In the genomic region with DNA sequence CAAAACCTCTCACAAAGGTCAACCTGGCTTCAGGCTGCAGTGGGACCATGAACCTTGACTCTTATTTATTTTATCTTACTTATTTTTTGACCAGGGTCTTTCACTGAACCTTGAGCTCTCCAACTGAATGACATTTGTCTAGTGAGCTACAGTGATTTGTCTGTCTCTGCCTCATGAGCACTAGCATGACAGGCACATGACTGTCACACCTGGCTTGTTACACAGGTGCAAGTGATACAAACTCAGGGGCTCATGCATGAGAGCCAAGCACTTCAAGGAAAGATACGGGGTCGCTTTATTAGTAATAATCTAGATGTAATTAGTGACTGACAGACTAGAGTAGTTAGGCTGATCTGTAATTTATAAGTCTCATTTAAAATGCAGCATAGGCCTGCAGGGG, we compare ENCODE assay signal across 25 mouse cellular contexts. TPM values are rescaled to one million over a fixed set of nuclear protein-coding genes. Genes with fewer than 3 reads are reported as not detected.
A peak's percentile ranks its signal among the peaks of the same experiment; 100 is the strongest.
DNase-seq lines count a peak whose midpoint lies in the region; ATAC-seq and TF ChIP-seq lines count a peak whose summit lies in the region.
"Had no signal": no experiment of that assay in that cellular context is flagged by ENCODE, and none has a peak within 500 bp of the region (broad histone marks: within the 10 kb centered on the region; RNA-seq: fewer than 3 reads in every experiment).

No protein-coding gene starts in this region.

- no peak overlapping the region for H3K9ac ChIP-seq in CH12.LX (ENCODE audit: insufficient read depth, low read depth)

- H3K36me3 ChIP-seq in CH12.LX (replicated peaks in 1 of 2; ENCODE audit: control insufficient read depth in 1 of 2, insufficient read depth in 1 of 2, low read length in 1 of 2), result no peaks in the 10 kb centered on the region
- H3K36me3 ChIP-seq in splenic B cell, adult 2 months (ENCODE audit: control insufficient read depth, insufficient read depth, low read length, poor library complexity, severe bottlenecking), result no peaks in the 10 kb centered on the region
- H3K36me3 ChIP-seq: G1E had no signal

- H3K27me3 ChIP-seq in CH12.LX (replicated peaks), result no peaks in the 10 kb centered on the region
- H3K27me3 ChIP-seq in splenic B cell, adult 2 months (ENCODE audit: control insufficient read depth, insufficient read depth, low read length, poor library complexity, severe bottlenecking), result no peaks in the 10 kb centered on the region
- H3K27me3 ChIP-seq: Patski had no signal

- H3K4me1 ChIP-seq in CH12.LX (ENCODE audit: control insufficient read depth in 1 of 2, insufficient read depth in 2 of 2), result peaks cover 3 to 11% of the 10 kb centered on the region in 2 experiments; a peak in 3 of 4 replicates

- in situ Hi-C loops in CH12.LX (cut with MboI; ENCODE audit: low pct_ligation_motif_present, low pct_unique_long_range_greater_than_20kb, low sequenced_read_pairs), result no loop called here

- H3K9me3 ChIP-seq in CH12.LX (replicated peaks; ENCODE audit: low read length), result peaks cover 4% of the 10 kb centered on the region
- H3K9me3 ChIP-seq: G1E had no signal

- H3K4me3 ChIP-seq in CH12.LX (replicated peaks in 1 of 3; ENCODE audit: low read depth in 2 of 3, low read length in 2 of 3, poor library complexity in 1 of 3), result no peak overlapping the region

- TF ChIP-seq CTCF in CH12.LX (conservative IDR thresholded peaks at IDR 0.05 in 1 of 2, IDR thresholded peaks at IDR 0.05 in 1 of 2; ENCODE audit: low read depth in 2 of 2, low read length in 2 of 2), result no peak

- dilution Hi-C loops in CH12.LX (cut with MboI; ENCODE audit: extremely low pct_ligation_motif_present, extremely low pct_unique_long_range_greater_than_20kb, low sequenced_read_pairs), result no loop called here

- no peaks in the 10 kb centered on the region for H3K79me2 ChIP-seq in CH12.LX (replicated peaks; ENCODE audit: control insufficient read depth, extremely low read depth, insufficient read depth, poor library complexity, severe bottlenecking)

- DNase-seq in A20 (ENCODE audit: low read depth, low spot score), result peak; percentile 51
- no peak for DNase-seq in CH12.LX (ENCODE audit: extremely low read depth)
- peak; percentile 63 for DNase-seq in splenic B cell, adult 2 months (ENCODE audit: low read depth, low spot score)
- DNase-seq in gastrocnemius, postnatal 10 days, result no peak
- DNase-seq in adrenal gland, postnatal 25 days, result no peak
- DNase-seq in heart, adult 18-20 months, result no peak
- no peak for DNase-seq in left cerebral cortex, adult 8-10 months (ENCODE audit: low spot score in 2 of 2)
- DNase-seq: adrenal gland, adult 2 months; adrenal gland, adult 8-10 months; adrenal gland, postnatal 10 days; adrenal gland, postnatal 14 days; adrenal gland, postnatal 36 days; B cell, adult 2 months; cerebellum, adult 11 months; cerebellum, adult 11-12 months; cerebellum, adult 18-20 months; cerebellum, adult 2 months; cerebellum, adult 8-10 months had no signal

- ATAC-seq in neutrophil, adult 5-6 weeks (ENCODE audit: extremely low read depth, insufficient number of reproducible peaks, low FRiP score, poor library complexity, severe bottlenecking), result 0 out of 2 replicates have a peak, but pooled peaks have one; percentile 9
- ATAC-seq: activated CD4-positive, CD25-positive, alpha-beta regulatory T cell, adult 4 months; CD4-positive, CD25-positive, alpha-beta regulatory T cell, adult 4 months; Patski had no signal

- TF ChIP-seq POLR2A in CH12.LX (IDR thresholded peaks at IDR 0.05; ENCODE audit: low read depth, low read length), result no peak

- no peak overlapping the region for H3K4me2 ChIP-seq in CH12.LX (ENCODE audit: insufficient read depth, low read depth, poor library complexity, severe bottlenecking)

- H3K27ac ChIP-seq in CH12.LX (ENCODE audit: insufficient read depth, low read depth), result no peak overlapping the region

- no peak for TF ChIP-seq EP300 in CH12.LX (IDR thresholded peaks at IDR 0.05; ENCODE audit: low read length)

- TF ChIP-seq RAD21 in CH12.LX (IDR thresholded peaks at IDR 0.05; ENCODE audit: low read depth, low read length), result no peak

TF ChIP-seq in CH12.LX, 34 proteins besides CTCF, POLR2A, EP300 and RAD21:
- 0 out of 2 replicates have a peak, but pooled peaks have one; percentile 30 for TF ChIP-seq BHLHE40 (IDR thresholded peaks at IDR 0.05; ENCODE audit: low read depth, low read length)
- no peak for TF ChIP-seq UBTF (IDR thresholded peaks at IDR 0.05; ENCODE audit: low read depth, low read length)

RNA-seq across cellular contexts. Expression of a gene that starts 16.0 kb away (rescaled TPM):
- total RNA-seq in CH12.LX (2012; rRNA removed) (13.1 and 13.3 TPM in 2 replicates), CH12.LX (2014; rRNA removed) (27.3 and 31.7 TPM in 2 replicates)
- 32.0 and 36.2 TPM in 2 replicates for polyA plus RNA-seq in CH12.LX (2012; ENCODE audit: insufficient read length, low read depth)
- total RNA-seq in neutrophil, adult 5-6 weeks (2017), result 661 and 704 TPM in 2 replicates
- under 1 TPM; 0.40 to 0.65 TPM for total RNA-seq in gastrocnemius, postnatal 10 days (2021)
- total RNA-seq in adrenal gland, postnatal 25 days (2021), result 0.76 and 0.82 TPM in 2 replicates
- total RNA-seq in heart, adult 18-20 months (2021), result 1 to 10 TPM in 1 of 2 experiments, under 1 TPM in 1; 0.89 to 4.2 TPM
- 1 to 10 TPM in 3 of 4 experiments, under 1 TPM in 1; 0.93 to 2.7 (median 1.3) TPM for total RNA-seq in left cerebral cortex, adult 8-10 months (2022)
- total RNA-seq: MEL had no signal
- polyA plus RNA-seq: C2C12, G1E had no signal

Comparison
In these comparisons a context has a peak if more than half of its experiments do, and no peak if none do; other contexts are left out.
1. DNase-seq: peak in A20 (single experiment) and splenic B cell, adult 2 months (single experiment); none in CH12.LX (single experiment), gastrocnemius, postnatal 10 days (single experiment), adrenal gland, postnatal 25 days (single experiment), heart, adult 18-20 months (0 of 2) and left cerebral cortex, adult 8-10 months (0 of 2).
2. RNA of a gene that starts 16.0 kb away (total RNA-seq): 661 to 704 TPM in neutrophil, adult 5-6 weeks; 13.1 to 31.7 TPM in CH12.LX, 0.89 to 4.2 TPM in heart, adult 18-20 months, 0.93 to 2.7 TPM in left cerebral cortex, adult 8-10 months, 0.76 to 0.82 TPM in adrenal gland, postnatal 25 days and 0.40 to 0.65 TPM in gastrocnemius, postnatal 10 days; every median in the first group is over 10 times any median in the second.